Mouse (Mus musculus) ovary, postnatal 10 days (tissue): Measurements from ENCODE around the gene Gnb2.
A peak's percentile ranks its signal among the peaks of the same experiment; 100 is the strongest.

ENCODE experiments used
- DNase-seq: peaks from one replicate; pipeline ENCODE4 v3.0.0; 2022; ENCODE audit warnings: low spot score

The Gnb2 gene

GRCm38 (mm10) chr5:137533117-137533827 is at the start of gene Gnb2, which contains the start of gene Epo:
Gene Gnb2, minus strand, starts transcription at chr5:137533510.
Gene Epo, minus strand, starts transcription at chr5:137533242.
- DNase-seq, result peak; percentile 92

GRCm38 (mm10) chr5:137582702-137583101 is 49.4 kb upstream of the Gnb2 start:
- no peak for DNase-seq

- DNase-seq, result no peak
These were observed 46.9 kb upstream of the Gnb2 start for GRCm38 (mm10) chr5:137580246-137580645.

GRCm38 (mm10) chr5:137574470-137574901 is 41.2 kb upstream of the Gnb2 start:
- no peak for DNase-seq

GRCm38 (mm10) chr5:137570691-137571586 is 37.6 kb upstream of the Gnb2 start:
- no peak for DNase-seq

- no peak for DNase-seq
These were observed 36.9 kb upstream of the Gnb2 start for GRCm38 (mm10) chr5:137570181-137570580.

GRCm38 (mm10) chr5:137569665-137570064 is 36.4 kb upstream of the Gnb2 start, which contains the start of gene Tfr2:
Gene Tfr2, plus strand, starts transcription at chr5:137569840.
- DNase-seq, result no peak

GRCm38 (mm10) chr5:137569031-137569430 is 35.7 kb upstream of the Gnb2 start:
- no peak for DNase-seq

GRCm38 (mm10) chr5:137568223-137568798 is 35.0 kb upstream of the Gnb2 start:
- DNase-seq, result no peak

- DNase-seq, result no peak
These were observed 33.1 kb upstream of the Gnb2 start for GRCm38 (mm10) chr5:137566416-137566815.

- no peak for DNase-seq
These were observed 32.4 kb upstream of the Gnb2 start for GRCm38 (mm10) chr5:137565744-137566143.

GRCm38 (mm10) chr5:137562965-137563364 is 29.7 kb upstream of the Gnb2 start:
- DNase-seq, result no peak

GRCm38 (mm10) chr5:137561556-137561955 is 28.2 kb upstream of the Gnb2 start:
- DNase-seq, result no peak

GRCm38 (mm10) chr5:137553898-137554297 is 20.6 kb upstream of the Gnb2 start:
- no peak for DNase-seq

- DNase-seq, result peak; percentile 78
These were observed 20.1 kb upstream of the Gnb2 start, which contains the start of gene Actl6b for GRCm38 (mm10) chr5:137553411-137553837. Gene Actl6b, plus strand, starts transcription at chr5:137553517.

- no peak for DNase-seq
These were observed 19.7 kb upstream of the Gnb2 start for GRCm38 (mm10) chr5:137553000-137553399.

GRCm38 (mm10) chr5:137551119-137551518 is 17.8 kb upstream of the Gnb2 start:
- no peak for DNase-seq

GRCm38 (mm10) chr5:137549840-137550239 is 16.5 kb upstream of the Gnb2 start:
- DNase-seq, result no peak

- no peak for DNase-seq
These were observed 12.3 kb upstream of the Gnb2 start for GRCm38 (mm10) chr5:137545596-137545995.

- no peak for DNase-seq
These were observed 11.6 kb upstream of the Gnb2 start for GRCm38 (mm10) chr5:137544926-137545325.

GRCm38 (mm10) chr5:137541768-137542540 is 8.6 kb upstream of the Gnb2 start:
- no peak for DNase-seq

- no peak for DNase-seq
These were observed 7.7 kb upstream of the Gnb2 start for GRCm38 (mm10) chr5:137540991-137541390.
